Mouse (Mus musculus) hindbrain, embryonic 12.5 days (tissue): ENCODE data around the gene Scube1. TPM values are rescaled to one million over a fixed set of nuclear protein-coding genes. Genes with fewer than 3 reads are reported as not detected.

Experiments
- ATAC-seq: fragments of 200-750 bp; cut with Nextera tagmentation; 2 replicates; pipeline ENCODE4 v1.8.0; 2017; ENCODE audit warnings: moderate TSS enrichment; ENCODE audit not compliant: low FRiP score
- H3K27ac ChIP-seq: fragments of 300-500 bp; sonication (generic); 2 replicates; pipeline ENCODE4 v1.5.1; 2016; ENCODE audit warnings: mild to moderate bottlenecking
- H3K27me3 ChIP-seq: fragments of 300-500 bp; sonication (generic); 2 replicates; pipeline ENCODE4 v1.6.1; 2016; ENCODE audit warnings: mild to moderate bottlenecking
- H3K36me3 ChIP-seq: fragments of 300-500 bp; sonication (generic); 2 replicates; pipeline ENCODE4 v1.6.1; 2016; ENCODE audit warnings: mild to moderate bottlenecking
- H3K4me1 ChIP-seq: fragments of 300-500 bp; sonication (generic); 2 replicates; pipeline ENCODE4 v1.6.1; 2016
- H3K4me2 ChIP-seq: fragments of 300-500 bp; sonication (generic); replicated peaks from 2 replicates; pipeline ENCODE4 v1.6.1; 2016; ENCODE audit warnings: mild to moderate bottlenecking
- H3K4me3 ChIP-seq: fragments of 300-500 bp; sonication (generic); 2 replicates; pipeline ENCODE4 v1.5.1; 2016; ENCODE audit warnings: mild to moderate bottlenecking
- H3K9ac ChIP-seq: fragments of 300-500 bp; sonication (generic); 2 replicates; pipeline ENCODE4 v1.6.1; 2016; ENCODE audit warnings: mild to moderate bottlenecking, moderate library complexity
- H3K9me3 ChIP-seq: fragments of 300-500 bp; sonication (generic); replicated peaks from 2 replicates; pipeline ENCODE4 v1.6.1; 2016; ENCODE audit warnings: mild to moderate bottlenecking
- WGBS: fragments of 180-500 bp; shearing (Covaris S2); methylation state at CpG from one replicate; pipeline ENCODE4 v1.1.7; 2016; 5-methylcytosine and 5-hydroxymethylcytosine counted together
- polyA plus RNA-seq: library from polyadenylated mRNA; unstranded; fragments of >200 nt; fragmentation: Nextera tagmentation; extraction: Ambion mirVana; gene quantifications from 2 replicates; pipeline ENCODE4 v1.2.1, GENCODE M21; 2016

Scube1 gene
- polyA plus RNA-seq, 1 experiment from 2014 or later: 32.4 TPM

GRCm38 (mm10) chr15:83679729-83680128 is 45.1 kb downstream of the Scube1 start:
- Histone ChIP-seq H3K36me3 (no peaks in the 10 kb centered on the region), H3K4me3 (no peak overlapping the region), H3K27ac (no peak overlapping the region), H3K4me1 (peaks cover 29% of the 10 kb centered on the region), H3K4me2 (no peak overlapping the region), H3K9me3 (no peaks in the 10 kb centered on the region), H3K9ac (no peak overlapping the region), H3K27me3 (peaks cover 12% of the 10 kb centered on the region; the same call in 1 of the 2 replicates)
- no peak for ATAC-seq
- WGBS: 75% methylated on average over 5 of the region's 5 CpGs

DNA sequence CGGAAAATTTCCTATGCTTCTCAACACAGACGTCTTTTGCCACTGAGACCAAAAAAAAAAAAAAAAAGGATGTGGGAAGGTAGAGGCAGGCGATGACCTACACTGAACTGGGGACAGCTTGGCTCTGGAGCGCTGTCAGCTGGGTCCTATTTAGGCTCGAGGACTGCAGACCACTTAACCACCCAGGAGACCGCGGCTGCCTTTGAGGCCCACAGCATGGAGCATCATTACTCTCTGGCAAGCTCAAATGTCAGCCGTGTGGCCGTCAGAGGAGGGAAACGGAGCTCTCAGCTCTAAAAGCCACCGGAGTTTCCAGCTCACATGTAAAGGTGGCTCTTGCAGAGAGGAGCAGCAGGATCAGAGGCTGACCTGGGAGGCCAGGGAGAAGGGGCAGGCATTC is 46.2 kb downstream of the Scube1 start:
- Histone ChIP-seq H3K9ac (no peak overlapping the region), H3K4me2 (0 out of 2 replicates have a peak overlapping the region, but pooled peaks have one; percentile 19), H3K4me3 (no peak overlapping the region), H3K36me3 (no peaks in the 10 kb centered on the region), H3K27ac (peak overlapping the region; percentile 48), H3K9me3 (no peaks in the 10 kb centered on the region), H3K27me3 (peaks cover 12% of the 10 kb centered on the region; the same call in 1 of the 2 replicates), H3K4me1 (peaks cover 29% of the 10 kb centered on the region)
- ATAC-seq: no peak
- 2% methylated on average over 11 of the region's 11 CpGs for WGBS

GRCm38 (mm10) chr15:83678089-83678488 is 46.7 kb downstream of the Scube1 start:
- 6% methylated on average over 7 of the region's 7 CpGs for WGBS
- Histone ChIP-seq H3K36me3 (no peaks in the 10 kb centered on the region), H3K27me3 (peaks cover 12% of the 10 kb centered on the region; the same call in 1 of the 2 replicates), H3K9me3 (no peaks in the 10 kb centered on the region), H3K27ac (peak overlapping the region; percentile 44), H3K4me3 (no peak overlapping the region), H3K9ac (no peak overlapping the region), H3K4me1 (peaks cover 24% of the 10 kb centered on the region), H3K4me2 (peak overlapping the region; percentile 26; the same call in 1 of the 2 replicates)
- no peak for ATAC-seq

- Histone ChIP-seq H3K36me3 (no peaks in the 10 kb centered on the region), H3K27ac (no peak overlapping the region), H3K27me3 (peaks cover 12% of the 10 kb centered on the region; the same call in 1 of the 2 replicates), H3K4me1 (peaks cover 22% of the 10 kb centered on the region), H3K9me3 (no peaks in the 10 kb centered on the region), H3K4me2 (no peak overlapping the region), H3K9ac (no peak overlapping the region), H3K4me3 (no peak overlapping the region)
- 94% methylated on average over 6 of the region's 6 CpGs for WGBS
- ATAC-seq: no peak
These were observed 47.7 kb downstream of the Scube1 start for GRCm38 (mm10) chr15:83677098-83677497.

DNA sequence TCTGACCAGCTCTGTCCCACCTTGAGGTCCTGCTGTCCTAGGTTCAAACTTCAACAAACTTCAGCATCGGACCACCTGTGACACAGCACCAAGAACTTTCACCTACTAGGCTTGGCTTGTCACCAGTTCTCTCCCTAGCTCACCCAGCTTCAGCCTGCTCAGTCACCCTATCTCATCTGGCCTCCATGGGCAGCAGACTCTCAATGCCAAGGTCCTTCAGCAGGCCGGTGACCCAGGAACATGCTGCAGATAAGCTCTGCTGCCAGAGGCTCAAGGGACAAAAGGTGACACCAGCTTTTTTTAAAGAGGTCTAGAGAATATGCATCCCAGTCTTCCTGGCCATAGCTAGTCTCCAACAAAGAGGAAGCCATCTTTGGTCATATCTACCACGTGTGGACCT is 48.5 kb downstream of the Scube1 start:
- Histone ChIP-seq H3K9me3 (no peaks in the 10 kb centered on the region), H3K4me3 (no peak overlapping the region), H3K36me3 (no peaks in the 10 kb centered on the region), H3K4me2 (no peak overlapping the region), H3K27me3 (peaks cover 9% of the 10 kb centered on the region; the same call in 1 of the 2 replicates), H3K9ac (no peak overlapping the region), H3K27ac (no peak overlapping the region), H3K4me1 (peaks cover 22% of the 10 kb centered on the region)
- whole genome bisulfite sequencing: 94% methylated on average over 3 of the region's 3 CpGs
- ATAC-seq: no peak

DNA sequence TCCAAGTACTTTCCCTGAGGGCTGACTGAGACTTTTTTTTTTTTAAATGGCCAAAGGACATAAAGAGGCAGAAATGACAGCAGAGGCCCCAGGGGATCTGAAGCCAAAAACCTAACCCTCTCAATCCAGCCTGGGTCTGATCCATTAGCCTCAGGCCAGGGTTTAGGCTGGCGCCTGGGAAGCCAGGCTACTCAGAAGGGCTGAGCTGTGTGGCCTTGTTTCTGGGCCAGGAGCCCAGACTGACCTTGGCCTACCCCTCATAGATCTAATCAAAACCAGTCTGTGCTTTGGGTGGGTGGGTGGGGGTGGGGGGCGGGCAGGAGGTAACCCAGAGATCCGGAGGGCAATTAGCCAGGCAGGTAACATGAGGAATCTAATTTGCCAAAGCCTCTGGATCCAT is 51.2 kb downstream of the Scube1 start:
- Histone ChIP-seq H3K9ac (no peak overlapping the region), H3K27me3 (no peaks in the 10 kb centered on the region), H3K4me3 (no peak overlapping the region), H3K36me3 (no peaks in the 10 kb centered on the region), H3K4me1 (peaks cover 11% of the 10 kb centered on the region), H3K27ac (no peak overlapping the region), H3K9me3 (no peaks in the 10 kb centered on the region), H3K4me2 (no peak overlapping the region)
- WGBS: 73% methylated on average over 3 of the region's 3 CpGs
- no peak for ATAC-seq

- no peak overlapping the region for H3K9ac ChIP-seq
- no peaks in the 10 kb centered on the region for H3K9me3 ChIP-seq
- H3K27ac ChIP-seq: no peak overlapping the region
- H3K36me3 ChIP-seq: no peaks in the 10 kb centered on the region
- peaks cover 34% of the 10 kb centered on the region for H3K4me1 ChIP-seq
- no peaks in the 10 kb centered on the region for H3K27me3 ChIP-seq
- WGBS: 42% methylated on average over 6 of the region's 6 CpGs
- H3K4me3 ChIP-seq: no peak overlapping the region
- H3K4me2 ChIP-seq: no peak overlapping the region
- ATAC-seq: 0 out of 2 replicates have a peak, but pooled peaks have one; percentile 43
These were observed 57.3 kb downstream of the Scube1 start for GRCm38 (mm10) chr15:83667501-83667900.

DNA sequence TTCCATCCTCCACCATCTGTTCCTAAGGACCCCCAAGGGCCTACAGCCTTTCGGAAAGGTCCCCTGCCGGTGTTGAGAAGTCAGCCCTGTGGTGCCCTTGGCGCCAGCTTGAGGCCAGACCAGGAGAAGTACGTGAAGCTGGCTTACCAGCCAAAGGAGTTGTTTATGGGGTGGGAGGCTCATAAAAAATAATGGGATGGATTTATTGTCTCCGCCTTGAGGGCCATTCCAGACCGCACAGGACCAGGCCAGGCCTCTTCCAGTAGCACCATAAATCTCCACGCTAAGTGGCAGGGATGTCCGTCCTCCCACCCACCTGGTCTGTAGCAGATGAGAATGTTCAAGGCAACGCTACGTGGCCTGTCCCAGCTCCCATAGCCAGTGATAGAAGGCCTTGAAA is 58.4 kb downstream of the Scube1 start:
- H3K4me3 ChIP-seq: no peak overlapping the region
- ATAC-seq: no peak
- H3K36me3 ChIP-seq: no peaks in the 10 kb centered on the region
- H3K4me2 ChIP-seq: no peak overlapping the region
- no peaks in the 10 kb centered on the region for H3K27me3 ChIP-seq
- WGBS: 74% methylated on average over 10 of the region's 10 CpGs
- H3K27ac ChIP-seq: no peak overlapping the region
- peaks cover 34% of the 10 kb centered on the region for H3K4me1 ChIP-seq
- no peaks in the 10 kb centered on the region for H3K9me3 ChIP-seq
- no peak overlapping the region for H3K9ac ChIP-seq

DNA sequence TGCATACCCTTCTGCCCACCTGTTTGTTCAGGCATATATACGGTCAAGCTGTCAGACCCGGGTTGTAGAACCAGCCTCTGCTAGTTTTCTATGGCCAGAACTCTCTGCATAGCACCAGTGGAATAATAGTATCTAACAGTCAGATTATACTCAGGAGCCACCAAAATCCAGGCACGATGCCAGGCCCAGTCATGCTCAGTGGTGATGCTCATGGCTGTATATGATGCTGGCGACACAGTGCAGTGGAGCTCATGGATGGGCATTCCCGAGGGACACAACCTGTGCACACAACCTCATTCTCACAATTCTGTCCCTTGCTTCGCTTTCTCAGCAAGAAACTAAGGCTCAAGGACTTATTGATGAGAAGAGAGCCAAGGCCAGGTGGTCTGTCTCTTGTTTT is 58.8 kb downstream of the Scube1 start:
- no peak for ATAC-seq
- WGBS: 90% methylated on average over 6 of the region's 6 CpGs
- Histone ChIP-seq H3K9ac (0 out of 2 replicates have a peak overlapping the region, but pooled peaks have one; percentile 38), H3K27me3 (no peaks in the 10 kb centered on the region), H3K4me3 (no peak overlapping the region), H3K4me1 (peaks cover 34% of the 10 kb centered on the region), H3K9me3 (no peaks in the 10 kb centered on the region), H3K27ac (no peak overlapping the region), H3K4me2 (no peak overlapping the region), H3K36me3 (no peaks in the 10 kb centered on the region)

DNA sequence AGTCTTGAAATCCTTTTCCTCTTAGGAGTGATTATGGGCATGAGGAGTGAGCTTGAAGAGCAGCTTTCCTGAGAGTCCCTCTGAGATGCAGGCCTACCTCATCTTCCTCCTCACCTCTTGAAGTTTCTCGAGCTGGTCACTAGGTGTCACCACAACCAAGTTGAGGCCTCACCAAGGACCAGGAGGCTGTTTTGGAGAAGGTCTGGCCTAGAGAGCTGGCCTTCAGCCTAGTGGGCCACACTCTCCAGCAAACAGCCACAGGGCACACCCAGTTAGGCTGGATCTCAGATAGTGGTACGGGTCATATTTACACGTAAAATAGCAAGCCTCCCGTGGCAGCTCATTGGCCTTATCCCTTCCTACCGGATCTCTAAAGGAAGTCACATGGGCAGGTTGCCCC is 60.1 kb downstream of the Scube1 start:
- H3K27ac ChIP-seq: no peak overlapping the region
- H3K9ac ChIP-seq: no peak overlapping the region
- no peak overlapping the region for H3K4me3 ChIP-seq
- H3K36me3 ChIP-seq: no peaks in the 10 kb centered on the region
- no peaks in the 10 kb centered on the region for H3K27me3 ChIP-seq
- 63% methylated on average over 5 of the region's 5 CpGs for WGBS
- no peak overlapping the region for H3K4me2 ChIP-seq
- ATAC-seq: 0 out of 2 replicates have a peak, but pooled peaks have one; percentile 15
- H3K9me3 ChIP-seq: no peaks in the 10 kb centered on the region
- peaks cover 34% of the 10 kb centered on the region for H3K4me1 ChIP-seq

DNA sequence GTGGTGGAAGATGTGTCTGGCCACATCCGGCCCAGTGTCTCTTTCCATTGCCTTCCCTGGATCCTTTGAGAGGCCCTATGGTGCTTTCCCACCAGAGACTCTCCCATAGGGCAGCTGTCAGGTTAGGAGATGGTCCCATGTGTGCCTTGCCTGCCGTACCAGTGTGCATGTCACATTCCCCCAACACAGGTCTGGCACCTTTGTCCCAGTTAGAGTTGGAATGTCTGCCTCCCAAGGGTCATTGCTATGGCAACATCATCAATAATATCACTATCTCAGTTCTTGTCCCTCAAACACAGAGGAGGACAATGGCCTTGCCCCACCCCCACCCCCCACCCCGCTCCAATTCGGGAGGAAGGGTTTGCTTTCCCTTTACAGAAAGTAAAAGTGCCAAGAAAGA is 61.8 kb downstream of the Scube1 start:
- no peak overlapping the region for H3K4me3 ChIP-seq
- H3K4me1 ChIP-seq: peaks cover 34% of the 10 kb centered on the region
- no peaks in the 10 kb centered on the region for H3K27me3 ChIP-seq
- ATAC-seq: no peak
- 35% methylated on average over 4 of the region's 4 CpGs for WGBS
- no peaks in the 10 kb centered on the region for H3K36me3 ChIP-seq
- H3K9me3 ChIP-seq: no peaks in the 10 kb centered on the region
- H3K9ac ChIP-seq: no peak overlapping the region
- H3K27ac ChIP-seq: no peak overlapping the region
- no peak overlapping the region for H3K4me2 ChIP-seq

DNA sequence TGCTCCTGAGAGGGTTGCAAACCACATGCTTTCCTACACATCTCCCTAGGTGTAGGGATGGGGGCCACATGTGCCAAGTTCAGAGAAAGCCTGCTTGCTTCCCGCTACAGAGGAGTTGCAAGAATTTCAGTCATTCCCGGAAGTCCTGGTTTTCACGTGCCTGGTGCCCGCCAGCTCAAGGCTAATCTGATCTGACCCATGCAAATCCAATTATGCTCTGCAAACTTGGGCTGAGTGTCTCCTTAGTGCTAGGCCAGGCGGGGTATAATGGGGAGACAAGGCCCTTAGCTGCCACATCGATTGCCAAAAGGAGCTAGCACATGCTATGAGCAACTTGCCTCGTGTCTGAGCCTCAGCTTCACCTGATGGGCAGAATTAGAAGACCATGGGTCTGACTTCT is 62.7 kb downstream of the Scube1 start:
- 59% methylated on average over 7 of the region's 7 CpGs for WGBS
- H3K27me3 ChIP-seq: no peaks in the 10 kb centered on the region
- H3K4me2 ChIP-seq: no peak overlapping the region
- H3K36me3 ChIP-seq: no peaks in the 10 kb centered on the region
- no peaks in the 10 kb centered on the region for H3K9me3 ChIP-seq
- ATAC-seq: no peak
- no peak overlapping the region for H3K4me3 ChIP-seq
- no peak overlapping the region for H3K27ac ChIP-seq
- H3K4me1 ChIP-seq: peaks cover 29% of the 10 kb centered on the region
- no peak overlapping the region for H3K9ac ChIP-seq

DNA sequence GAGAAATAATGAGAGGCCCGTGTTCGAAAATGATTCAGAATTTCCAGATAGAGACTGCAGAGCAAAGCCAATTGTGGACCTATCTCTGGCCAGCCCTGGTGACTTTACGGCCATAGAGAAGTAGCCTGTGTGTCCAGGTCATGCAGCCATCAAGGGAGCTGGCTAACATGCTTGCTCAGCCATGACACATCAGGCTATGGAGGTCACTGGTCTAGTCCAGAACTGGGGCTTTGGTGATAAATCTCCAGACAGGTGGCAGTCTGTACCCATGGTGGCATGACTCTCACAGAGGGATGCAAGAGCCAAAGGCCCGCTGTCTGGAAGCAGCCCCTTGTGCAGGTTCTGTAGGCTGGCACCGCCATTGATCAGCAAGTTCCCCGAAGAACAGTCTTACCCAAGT is 82.3 kb downstream of the Scube1 start:
- no peak for ATAC-seq
- Histone ChIP-seq H3K27me3 (no peaks in the 10 kb centered on the region), H3K4me2 (no peak overlapping the region), H3K9ac (no peak overlapping the region), H3K4me3 (no peak overlapping the region), H3K4me1 (peaks cover 15% of the 10 kb centered on the region), H3K36me3 (0 out of 2 replicates have a peak, but pooled peaks cover 2% of the 10 kb centered on the region), H3K27ac (no peak overlapping the region), H3K9me3 (no peaks in the 10 kb centered on the region)
- WGBS: 95% methylated on average over 6 of the region's 6 CpGs
